In the genomic region with DNA sequence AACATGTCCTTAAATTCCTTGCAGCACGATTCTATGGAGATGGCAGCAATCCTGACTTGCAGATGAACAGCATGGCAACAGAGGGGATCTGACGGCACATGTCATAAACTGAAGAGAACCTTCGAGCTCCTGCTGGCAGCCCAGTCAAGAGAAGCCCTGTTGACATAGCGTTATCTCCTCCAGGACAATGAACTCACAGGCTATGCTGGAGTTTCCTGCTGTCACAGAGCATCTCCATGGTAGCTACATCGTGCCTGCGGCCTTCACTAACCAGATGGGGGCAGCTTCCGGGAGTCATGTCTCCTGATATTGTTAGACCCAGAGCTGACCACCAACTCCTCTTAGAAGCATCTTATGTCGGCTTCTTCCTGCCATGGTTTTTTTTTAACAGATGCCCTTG, we compare ENCODE assay signal across 24 mouse cellular contexts.
DNase-seq lines count a peak whose midpoint lies in the region; ATAC-seq lines count a peak whose summit lies in the region.
"Had no signal": no experiment of that assay in that cellular context is flagged by ENCODE, and none has a peak within 500 bp of the region (broad histone marks: within the 10 kb centered on the region; RNA-seq: fewer than 3 reads in every experiment).

No protein-coding gene starts in this region.

- H3K27ac ChIP-seq in forebrain, embryonic 10.5 days: 0 out of 2 replicates have a peak overlapping the region, but pooled peaks have one; percentile 30
- no peak overlapping the region for H3K27ac ChIP-seq in forebrain, embryonic 15.5 days (replicated peaks)
- H3K27ac ChIP-seq in hindbrain, embryonic 10.5 days: 0 out of 2 replicates have a peak overlapping the region, but pooled peaks have one; percentile 41
- H3K27ac ChIP-seq in hindbrain, embryonic 11.5 days (ENCODE audit: low read depth, low read length): no peak overlapping the region
- H3K27ac ChIP-seq in neural tube, embryonic 12.5 days: peak overlapping the region; percentile 2; the same call in 1 of the 2 replicates
- H3K27ac ChIP-seq: heart, adult 2 months; kidney, embryonic 15.5 days; limb, embryonic 12.5 days; macrophage; neural tube, embryonic 13.5 days had no signal

- no peaks in the 10 kb centered on the region for H3K9me3 ChIP-seq in forebrain, embryonic 10.5 days
- H3K9me3 ChIP-seq in forebrain, embryonic 15.5 days: no peaks in the 10 kb centered on the region
- no peaks in the 10 kb centered on the region for H3K9me3 ChIP-seq in hindbrain, embryonic 10.5 days
- H3K9me3 ChIP-seq in hindbrain, embryonic 11.5 days (ENCODE audit: control insufficient read depth, low read length): no peaks in the 10 kb centered on the region
- H3K9me3 ChIP-seq in neural tube, embryonic 12.5 days: no peaks in the 10 kb centered on the region
- H3K9me3 ChIP-seq: kidney, embryonic 15.5 days; limb, embryonic 12.5 days; midbrain, embryonic 10.5 days; neural tube, embryonic 13.5 days had no signal

- H3K4me2 ChIP-seq in forebrain, embryonic 15.5 days (replicated peaks): no peak overlapping the region
- H3K4me2 ChIP-seq in hindbrain, embryonic 11.5 days (replicated peaks; ENCODE audit: low read depth, low read length): no peak overlapping the region
- H3K4me2 ChIP-seq in neural tube, embryonic 12.5 days (replicated peaks): no peak overlapping the region
- H3K4me2 ChIP-seq: kidney, embryonic 15.5 days; limb, embryonic 12.5 days; lung, embryonic 14.5 days; neural tube, embryonic 13.5 days had no signal

- H3K36me3 ChIP-seq in forebrain, embryonic 10.5 days (replicated peaks): peaks cover 46% of the 10 kb centered on the region
- peaks cover 32% of the 10 kb centered on the region for H3K36me3 ChIP-seq in forebrain, embryonic 15.5 days
- peaks cover 46% of the 10 kb centered on the region for H3K36me3 ChIP-seq in hindbrain, embryonic 10.5 days
- no peaks in the 10 kb centered on the region for H3K36me3 ChIP-seq in hindbrain, embryonic 11.5 days (ENCODE audit: control insufficient read depth, insufficient read depth, low read length)
- H3K36me3 ChIP-seq in neural tube, embryonic 12.5 days: peaks cover 33% of the 10 kb centered on the region
- H3K36me3 ChIP-seq: kidney, embryonic 15.5 days; limb, embryonic 12.5 days had no signal

- no peak overlapping the region for H3K9ac ChIP-seq in forebrain, embryonic 15.5 days (replicated peaks)
- H3K9ac ChIP-seq in hindbrain, embryonic 11.5 days (ENCODE audit: low read depth, low read length): no peak overlapping the region
- no peak overlapping the region for H3K9ac ChIP-seq in neural tube, embryonic 12.5 days
- H3K9ac ChIP-seq: kidney, embryonic 15.5 days; limb, embryonic 12.5 days; lung, embryonic 14.5 days; neural tube, embryonic 13.5 days had no signal

- DNase-seq in forebrain, embryonic 10.5 days (ENCODE audit: extremely low spot score, low spot score): no peak
- no peak for DNase-seq in hindbrain, embryonic 10.5 days (ENCODE audit: low spot score)
- DNase-seq in hindbrain, embryonic 11.5 days (ENCODE audit: low spot score): no peak
- DNase-seq in neural tube, embryonic 10.5 days (ENCODE audit: extremely low spot score, low spot score): no peak
- no peak for DNase-seq in cerebellum, adult 9-11 months
- no peak for DNase-seq in embryo, embryonic 9.5 days (ENCODE audit: extremely low spot score)
- DNase-seq: adrenal gland, postnatal 10 days; cerebellum, postnatal 10 days; gastrocnemius, postnatal 14 days; heart, adult 2 months; kidney, postnatal 4 days; lung, embryonic 14.5 days; right cerebral cortex, postnatal 14 days; spleen, adult 18-20 months; thymus, postnatal 36 days had no signal

- ATAC-seq in forebrain, embryonic 15.5 days (replicated peaks): no peak
- ATAC-seq in hindbrain, embryonic 11.5 days (ENCODE audit: low FRiP score): no peak
- no peak for ATAC-seq in neural tube, embryonic 12.5 days (ENCODE audit: low FRiP score, low read depth)
- ATAC-seq: CD4-positive, CD25-positive, alpha-beta regulatory T cell, adult 4 months; Patski had no signal

- WGBS in forebrain, embryonic 10.5 days: 77% methylated on average over 8 of the region's 8 CpGs
- 75% methylated on average over 8 of the region's 8 CpGs for WGBS in forebrain, embryonic 15.5 days
- 43% methylated on average over 8 of the region's 8 CpGs for WGBS in hindbrain, embryonic 10.5 days
- WGBS in hindbrain, embryonic 11.5 days: 45% methylated on average over 8 of the region's 8 CpGs
- 46% methylated on average over 8 of the region's 8 CpGs for WGBS in neural tube, embryonic 12.5 days

- no peaks in the 10 kb centered on the region for H3K27me3 ChIP-seq in forebrain, embryonic 10.5 days (ENCODE audit: poor library complexity, severe bottlenecking)
- H3K27me3 ChIP-seq in forebrain, embryonic 15.5 days: no peaks in the 10 kb centered on the region
- no peaks in the 10 kb centered on the region for H3K27me3 ChIP-seq in hindbrain, embryonic 10.5 days (ENCODE audit: insufficient read depth, poor library complexity, severe bottlenecking)
- no peaks in the 10 kb centered on the region for H3K27me3 ChIP-seq in hindbrain, embryonic 11.5 days (ENCODE audit: control insufficient read depth, insufficient read depth, low read length)
- H3K27me3 ChIP-seq in neural tube, embryonic 12.5 days (replicated peaks): no peaks in the 10 kb centered on the region
- H3K27me3 ChIP-seq: kidney, embryonic 15.5 days; limb, embryonic 12.5 days; neural tube, embryonic 13.5 days; Patski had no signal

- H3K4me3 ChIP-seq in forebrain, embryonic 10.5 days: no peak overlapping the region
- no peak overlapping the region for H3K4me3 ChIP-seq in forebrain, embryonic 15.5 days
- H3K4me3 ChIP-seq in hindbrain, embryonic 10.5 days: no peak overlapping the region
- H3K4me3 ChIP-seq in hindbrain, embryonic 11.5 days (ENCODE audit: low read depth, low read length): no peak overlapping the region
- no peak overlapping the region for H3K4me3 ChIP-seq in neural tube, embryonic 12.5 days
- H3K4me3 ChIP-seq: heart, adult 2 months; kidney, embryonic 15.5 days; limb, embryonic 12.5 days; midbrain, embryonic 10.5 days; neural tube, embryonic 13.5 days had no signal

- H3K4me1 ChIP-seq in forebrain, embryonic 10.5 days: peaks cover 8% of the 10 kb centered on the region
- H3K4me1 ChIP-seq in forebrain, embryonic 15.5 days: no peaks in the 10 kb centered on the region
- H3K4me1 ChIP-seq in hindbrain, embryonic 10.5 days (replicated peaks): peaks cover 17% of the 10 kb centered on the region
- no peaks in the 10 kb centered on the region for H3K4me1 ChIP-seq in hindbrain, embryonic 11.5 days (replicated peaks; ENCODE audit: control insufficient read depth, insufficient read depth, low read length)
- peaks cover 6% of the 10 kb centered on the region; the same call in 1 of the 2 replicates for H3K4me1 ChIP-seq in neural tube, embryonic 12.5 days
- H3K4me1 ChIP-seq: kidney, embryonic 15.5 days had no signal

Comparison
In these comparisons a context has a peak if more than half of its experiments do, and no peak if none do; other contexts are left out.
1. H3K27ac ChIP-seq: peak in forebrain, embryonic 10.5 days (single experiment), hindbrain, embryonic 10.5 days (single experiment) and neural tube, embryonic 12.5 days (single experiment); none in forebrain, embryonic 15.5 days (single experiment) and hindbrain, embryonic 11.5 days (single experiment).